Mouse (Mus musculus) small intestine, adult 10 weeks (tissue): ENCODE measurements around the gene Gm8165. TPM values are rescaled to one million over a fixed set of nuclear protein-coding genes. Genes with fewer than 3 reads are reported as not detected.

Experiments
- polyA plus RNA-seq: library from polyadenylated mRNA; stranded (reverse); fragments of 350-450 nt; fragmentation: Illumina TruSeq; extraction: RNeasy Lipid Tissue Mini Kit (QIAGEN cat#74804); gene quantifications from one replicate; pipeline ENCODE4 v1.2.3, GENCODE M21; 2014; ENCODE audit warnings: low replicate concordance

Gm8165 gene
- polyA plus RNA-seq = not detected

GRCm38 (mm10) chr14:43677099-43677498 lies at the start of gene Gm8165:
Gm8165 (minus strand) TSS chr14:43677199.

GRCm38 (mm10) chr14:43697621-43698020 lies 20.6 kb upstream of the Gm8165 start, which contains the start of gene Gm7324:
Gm7324 (plus strand) TSS chr14:43697828.

Other genes with a start within 250 kb of the Gm8165 start
- gene Gm5799, start 133.6 kb downstream of the Gm8165 start, polyA plus RNA-seq = not detected
- not detected for gene Gm17654, start 98.1 kb downstream of the Gm8165 start, polyA plus RNA-seq
- gene Gm10375, start 69.2 kb downstream of the Gm8165 start, polyA plus RNA-seq = not detected
- gene Gm7324, start 20.6 kb upstream of the Gm8165 start, polyA plus RNA-seq = 4.5 TPM
- gene Gm16506, start 50.3 kb upstream of the Gm8165 start, polyA plus RNA-seq = not detected
- gene Gm6526, start 70.7 kb upstream of the Gm8165 start, polyA plus RNA-seq = not detected
- gene Gm8180, start 107.5 kb upstream of the Gm8165 start, polyA plus RNA-seq = not detected
- gene Ear1, start 198.3 kb upstream of the Gm8165 start, polyA plus RNA-seq = not detected
- gene Ear10, start 246.4 kb upstream of the Gm8165 start, polyA plus RNA-seq = not detected
- gene Gm8113, start 248.2 kb upstream of the Gm8165 start, polyA plus RNA-seq = 1.8 TPM